In the genomic region with DNA sequence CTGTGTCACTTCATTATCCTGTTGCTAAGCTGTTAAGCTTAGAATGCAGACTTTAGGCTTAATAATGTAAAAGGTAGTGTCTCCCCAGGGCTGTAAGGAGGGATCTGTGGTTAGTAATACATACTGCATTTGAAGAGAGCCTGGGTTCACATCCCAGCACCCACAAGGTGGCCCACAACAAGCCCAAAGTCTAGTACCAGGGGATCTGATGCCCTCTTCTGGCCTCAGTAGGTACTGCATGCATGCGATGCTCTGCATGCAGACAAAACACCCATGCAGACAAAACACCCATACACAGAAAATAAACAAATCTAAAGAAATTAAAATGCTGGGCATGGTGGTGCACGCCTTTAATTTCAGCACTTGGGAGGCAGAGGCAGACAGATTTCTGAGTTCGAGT, we compare ENCODE assay signal across 10 mouse cellular contexts.
A peak's percentile ranks its signal among the peaks of the same experiment; 100 is the strongest.
DNase-seq lines count a peak whose midpoint lies in the region; ATAC-seq and TF ChIP-seq lines count a peak whose summit lies in the region.
"Had no signal": no experiment of that assay in that cellular context is flagged by ENCODE, and none has a peak within 500 bp of the region (broad histone marks: within the 10 kb centered on the region; RNA-seq: fewer than 3 reads in every experiment).

No protein-coding gene starts in this region.

- TF ChIP-seq CTCF in left cerebral cortex, adult 2 months (IDR thresholded peaks at IDR 0.05): peak; percentile 59

- intact Hi-C loops in left cerebral cortex, adult 2 months (cut with DNase I): no loop called here
- intact Hi-C loops in left cerebral cortex, postnatal 10 days (cut with DNase I): no loop called here

- H3K36me3 ChIP-seq in embryonic facial prominence, embryonic 10.5 days (replicated peaks): no peaks in the 10 kb centered on the region
- H3K36me3 ChIP-seq: forebrain, embryonic 15.5 days; hindbrain, embryonic 15.5 days had no signal

- ATAC-seq in CD4-positive, CD25-positive, alpha-beta regulatory T cell, adult 4 months: no peak
- 0 out of 2 replicates have a peak, but pooled peaks have one; percentile 9 for ATAC-seq in neutrophil, adult 5-6 weeks (ENCODE audit: extremely low read depth, insufficient number of reproducible peaks, low FRiP score, poor library complexity, severe bottlenecking)
- ATAC-seq: forebrain, embryonic 15.5 days had no signal

- no peak overlapping the region for H3K27ac ChIP-seq in left cerebral cortex, adult 2 months
- no peak overlapping the region for H3K27ac ChIP-seq in embryonic facial prominence, embryonic 10.5 days (replicated peaks)
- H3K27ac ChIP-seq: forebrain, embryonic 15.5 days; hindbrain, embryonic 15.5 days had no signal

- H3K9me3 ChIP-seq in embryonic facial prominence, embryonic 10.5 days: no peaks in the 10 kb centered on the region
- H3K9me3 ChIP-seq: forebrain, embryonic 15.5 days; hindbrain, embryonic 15.5 days had no signal

- no peak overlapping the region for H3K4me3 ChIP-seq in left cerebral cortex, adult 2 months
- no peak overlapping the region for H3K4me3 ChIP-seq in embryonic facial prominence, embryonic 10.5 days
- H3K4me3 ChIP-seq: forebrain, embryonic 15.5 days; hindbrain, embryonic 15.5 days had no signal

- H3K27me3 ChIP-seq in embryonic facial prominence, embryonic 10.5 days (replicated peaks; ENCODE audit: low read depth, poor library complexity, severe bottlenecking): no peaks in the 10 kb centered on the region
- H3K27me3 ChIP-seq: forebrain, embryonic 15.5 days; hindbrain, embryonic 15.5 days had no signal

- WGBS in embryonic facial prominence, embryonic 10.5 days: 80% methylated on average over 3 of the region's 3 CpGs

- peaks cover 17% of the 10 kb centered on the region for H3K4me1 ChIP-seq in embryonic facial prominence, embryonic 10.5 days
- H3K4me1 ChIP-seq: forebrain, embryonic 15.5 days; hindbrain, embryonic 15.5 days had no signal

- DNase-seq in CD4-positive, CD25-positive, alpha-beta regulatory T cell, adult 2 months (ENCODE audit: low read depth, low spot score): peak; percentile 58
- no peak for DNase-seq in left cerebral cortex, adult 2 months (ENCODE audit: extremely low spot score in 1 of 2, low spot score in 2 of 2)
- DNase-seq in left cerebral cortex, postnatal 10 days (ENCODE audit: extremely low spot score in 1 of 2, low spot score in 2 of 2): no peak
- peak; percentile 73 for DNase-seq in R1 (ENCODE audit: low read depth, low spot score)
- no peak for DNase-seq in embryonic facial prominence, embryonic 10.5 days (ENCODE audit: low spot score)
- DNase-seq in cerebellum, adult 11-12 months: no peak

Comparison
In these comparisons a context has a peak if more than half of its experiments do, and no peak if none do; other contexts are left out.
1. DNase-seq: peak in CD4-positive, CD25-positive, alpha-beta regulatory T cell, adult 2 months (single experiment) and R1 (single experiment); none in left cerebral cortex, adult 2 months (0 of 2), left cerebral cortex, postnatal 10 days (0 of 2), embryonic facial prominence, embryonic 10.5 days (single experiment) and cerebellum, adult 11-12 months (single experiment).